ENCODE assay signal across 20 mouse cellular contexts in genomic region chr1:120600516-120601252, GRCm38 (mm10). TPM values are rescaled to one million over a fixed set of nuclear protein-coding genes. Genes with fewer than 3 reads are reported as not detected.
DNase-seq lines count a peak whose midpoint lies in the region; ATAC-seq and TF ChIP-seq lines count a peak whose summit lies in the region.
"Had no signal": no experiment of that assay in that cellular context is flagged by ENCODE, and none has a peak within 500 bp of the region (broad histone marks: within the 10 kb centered on the region; RNA-seq: fewer than 3 reads in every experiment).

No protein-coding gene starts in this region.

- ATAC-seq in hindbrain, embryonic 13.5 days (ENCODE audit: low FRiP score): no peak
- no peak for ATAC-seq in midbrain, embryonic 12.5 days (ENCODE audit: low FRiP score, low read depth)
- no peak for ATAC-seq in megakaryocyte-erythroid progenitor cell, adult 5-6 weeks (replicated peaks; ENCODE audit: low FRiP score, low TSS enrichment, poor library complexity, severe bottlenecking)
- ATAC-seq: forebrain, embryonic 16.5 days had no signal

- H3K4me2 ChIP-seq in hindbrain, embryonic 13.5 days: peak overlapping the region; percentile 42
- peak overlapping the region; percentile 77 for H3K4me2 ChIP-seq in midbrain, embryonic 12.5 days (replicated peaks)
- H3K4me2 ChIP-seq: heart, embryonic 11.5 days; liver, embryonic 15.5 days had no signal

- H3K9me3 ChIP-seq in hindbrain, embryonic 13.5 days: no peaks in the 10 kb centered on the region
- H3K9me3 ChIP-seq in midbrain, embryonic 12.5 days: no peaks in the 10 kb centered on the region
- H3K9me3 ChIP-seq: liver, embryonic 15.5 days had no signal

- DNase-seq in NIH3T3 (ENCODE audit: low read depth): peak; percentile 26
- DNase-seq in brain, embryonic 14.5 days (ENCODE audit: low read depth): peak; percentile 33
- no peak for DNase-seq in right cerebral cortex, postnatal 25 days
- no peak for DNase-seq in heart, adult 11 months
- no peak for DNase-seq in cerebellum, adult 11-12 months
- DNase-seq: adrenal gland, postnatal 14 days; gastrocnemius, postnatal 14 days; heart, postnatal 4 days; kidney, adult 11 months; left cerebral cortex, postnatal 4 days; lung, postnatal 36 days; thymus, postnatal 4 days had no signal

- no peak for TF ChIP-seq POLR2A in brain, embryonic 14.5 days (IDR thresholded peaks at IDR 0.05; ENCODE audit: borderline replicate concordance, extremely low read depth, insufficient read depth, insufficient read length, poor library complexity, severe bottlenecking)

- H3K9ac ChIP-seq in hindbrain, embryonic 13.5 days: peak overlapping the region; percentile 56
- peak overlapping the region; percentile 50 for H3K9ac ChIP-seq in midbrain, embryonic 12.5 days (replicated peaks)
- H3K9ac ChIP-seq: liver, embryonic 15.5 days had no signal

- H3K27ac ChIP-seq in hindbrain, embryonic 13.5 days: peak overlapping the region; percentile 70
- H3K27ac ChIP-seq in midbrain, embryonic 12.5 days (replicated peaks): peak overlapping the region; percentile 70
- H3K27ac ChIP-seq: liver, embryonic 15.5 days had no signal

- no peaks in the 10 kb centered on the region for H3K36me3 ChIP-seq in hindbrain, embryonic 13.5 days
- no peaks in the 10 kb centered on the region for H3K36me3 ChIP-seq in midbrain, embryonic 12.5 days
- H3K36me3 ChIP-seq: G1E; liver, embryonic 15.5 days had no signal

- under 1% methylated on average over 19 of the region's 19 CpGs for WGBS in hindbrain, embryonic 13.5 days
- 1% methylated on average over 19 of the region's 19 CpGs for WGBS in midbrain, embryonic 12.5 days

- peaks cover 96% of the 10 kb centered on the region for H3K27me3 ChIP-seq in hindbrain, embryonic 13.5 days
- H3K27me3 ChIP-seq in midbrain, embryonic 12.5 days: peaks cover 96% of the 10 kb centered on the region

- peak overlapping the region; percentile 47 for H3K4me3 ChIP-seq in hindbrain, embryonic 13.5 days
- peak overlapping the region; percentile 62 for H3K4me3 ChIP-seq in midbrain, embryonic 12.5 days
- H3K4me3 ChIP-seq: liver, embryonic 15.5 days had no signal

- peaks cover 25% of the 10 kb centered on the region for H3K4me1 ChIP-seq in hindbrain, embryonic 13.5 days (replicated peaks)
- peaks cover 20% of the 10 kb centered on the region for H3K4me1 ChIP-seq in midbrain, embryonic 12.5 days

- TF ChIP-seq CTCF in brain, embryonic 14.5 days (IDR thresholded peaks at IDR 0.05; ENCODE audit: borderline replicate concordance, extremely low read depth, insufficient read depth, insufficient read length): no peak

RNA-seq across cellular contexts. Expression of gene En1, which starts 1.5 kb away (rescaled TPM):
- 7.4 and 17.2 TPM in 2 replicates for polyA plus RNA-seq in brain, embryonic 14.5 days (2012; rRNA removed)
- 4.0 and 7.8 TPM in 2 replicates for polyA plus RNA-seq in hindbrain, embryonic 13.5 days (2015; fragmentation: Nextera tagmentation; extraction: Ambion mirVana)
- 7.3 and 10.3 TPM in 2 replicates for polyA plus RNA-seq in midbrain, embryonic 12.5 days (2016; fragmentation: Nextera tagmentation; extraction: Ambion mirVana)
- total RNA-seq in megakaryocyte-erythroid progenitor cell, adult 5-6 weeks (2014; fragmentation: Nextera tagmentation): not detected in 2 replicates
- not detected in 2 replicates for total RNA-seq in megakaryocyte-erythroid progenitor cell, adult 5-6 weeks (2017)
- total RNA-seq: adrenal gland, postnatal 14 days; heart, postnatal 4 days; monocyte, adult 5-6 weeks had no signal
- polyA plus RNA-seq: forebrain, embryonic 16.5 days; G1E; heart, embryonic 11.5 days; liver, embryonic 15.5 days had no signal

Comparison
In these comparisons a context has a peak if more than half of its experiments do, and no peak if none do; other contexts are left out.
1. DNase-seq: peak in NIH3T3 (single experiment) and brain, embryonic 14.5 days (single experiment); none in right cerebral cortex, postnatal 25 days (single experiment), heart, adult 11 months (single experiment) and cerebellum, adult 11-12 months (single experiment).